ENCODE assay signal across 8 mouse cellular contexts in genomic region chr11:64396331-64396881, GRCm38 (mm10). TPM values are rescaled to one million over a fixed set of nuclear protein-coding genes. Genes with fewer than 3 reads are reported as not detected.
DNase-seq lines count a peak whose midpoint lies in the region; ATAC-seq lines count a peak whose summit lies in the region.

No protein-coding gene starts in this region.

- no peaks in the 10 kb centered on the region for H3K27me3 ChIP-seq in forebrain, embryonic 15.5 days
- H3K27me3 ChIP-seq in hindbrain, embryonic 14.5 days (ENCODE audit: control insufficient read depth, insufficient read depth, low read length) = no peaks in the 10 kb centered on the region

- H3K9me3 ChIP-seq in forebrain, embryonic 15.5 days = no peaks in the 10 kb centered on the region
- peaks cover 4% of the 10 kb centered on the region; the same call in 1 of the 2 replicates for H3K9me3 ChIP-seq in hindbrain, embryonic 14.5 days (ENCODE audit: control insufficient read depth, low read length)

- peak overlapping the region; percentile 44 for H3K27ac ChIP-seq in forebrain, embryonic 15.5 days (replicated peaks)
- peak overlapping the region; percentile 61; the same call in 1 of the 2 replicates for H3K27ac ChIP-seq in hindbrain, embryonic 14.5 days

- peak; percentile 14 for DNase-seq in adrenal gland, postnatal 14 days
- no peak for DNase-seq in adrenal gland, adult 2 months
- peak; percentile 43 for DNase-seq in hindbrain, embryonic 14.5 days (ENCODE audit: low spot score)
- DNase-seq in left cerebral cortex, postnatal 4 days = peak; percentile 70
- DNase-seq in retina, postnatal 1 day = peak; percentile 87
- no peak for DNase-seq in adrenal gland, postnatal 25 days

- peak overlapping the region; percentile 34 for H3K4me2 ChIP-seq in forebrain, embryonic 15.5 days (replicated peaks)
- H3K4me2 ChIP-seq in hindbrain, embryonic 14.5 days (replicated peaks) = peak overlapping the region; percentile 38

- 0 out of 2 replicates have a peak overlapping the region, but pooled peaks have one; percentile 3 for H3K9ac ChIP-seq in forebrain, embryonic 15.5 days (replicated peaks)
- H3K9ac ChIP-seq in hindbrain, embryonic 14.5 days = peak overlapping the region; percentile 26

- intact Hi-C loops in left cerebral cortex, postnatal 4 days (cut with DNase I) = no loop called here

- ATAC-seq in CD4-positive, CD25-positive, alpha-beta regulatory T cell, adult 4 months = peak; percentile 60
- peak; percentile 93 for ATAC-seq in forebrain, embryonic 15.5 days (replicated peaks)
- peak; percentile 84 for ATAC-seq in hindbrain, embryonic 14.5 days (ENCODE audit: low FRiP score)

- 6% methylated on average over 7 of the region's 7 CpGs for WGBS in forebrain, embryonic 15.5 days
- WGBS in hindbrain, embryonic 14.5 days = 2% methylated on average over 7 of the region's 7 CpGs

- peaks cover 22% of the 10 kb centered on the region for H3K4me1 ChIP-seq in forebrain, embryonic 15.5 days
- H3K4me1 ChIP-seq in hindbrain, embryonic 14.5 days (replicated peaks; ENCODE audit: control insufficient read depth, insufficient read depth, low read length) = peaks cover 13% of the 10 kb centered on the region

- peak overlapping the region; percentile 19 for H3K4me3 ChIP-seq in forebrain, embryonic 15.5 days
- no peak overlapping the region for H3K4me3 ChIP-seq in hindbrain, embryonic 14.5 days (replicated peaks; ENCODE audit: low read length)

- no peaks in the 10 kb centered on the region for H3K36me3 ChIP-seq in forebrain, embryonic 15.5 days
- no peaks in the 10 kb centered on the region for H3K36me3 ChIP-seq in hindbrain, embryonic 14.5 days (replicated peaks; ENCODE audit: control insufficient read depth, insufficient read depth)

RNA-seq across cellular contexts. Expression of gene Hs3st3a1, which starts 38.7 kb away (rescaled TPM):
- total RNA-seq in adrenal gland, postnatal 14 days (2021) = 0.56 and 0.79 TPM in 2 replicates
- total RNA-seq in adrenal gland, adult 2 months (2021) = under 1 TPM; 0.17 to 0.48 TPM
- polyA plus RNA-seq in adrenal gland, adult 2 months (2012; rRNA removed) = 0.20 and 0.26 TPM in 2 replicates
- not detected for polyA plus RNA-seq in CD4-positive, CD25-positive, alpha-beta regulatory T cell, adult 4 months (2017; shearing (Covaris generic))
- 0.11 and 0.31 TPM in 2 replicates for polyA plus RNA-seq in forebrain, embryonic 15.5 days (2015; fragmentation: Nextera tagmentation; extraction: Ambion mirVana)
- 1.7 and 1.8 TPM in 2 replicates for polyA plus RNA-seq in hindbrain, embryonic 14.5 days (2014; fragmentation: Nextera tagmentation; extraction: Ambion mirVana)
- under 1 TPM; 0.52 to 0.56 TPM for total RNA-seq in left cerebral cortex, postnatal 4 days (2021)
- 0.15 TPM in 1 of 2 replicates, not detected in the other for total RNA-seq in adrenal gland, postnatal 25 days (2021)

RNA-seq across cellular contexts. Expression of gene F930015N05Rik, which starts 40.0 kb away (rescaled TPM):
- not detected in 2 replicates for total RNA-seq in adrenal gland, postnatal 14 days (2021)
- not detected for total RNA-seq in adrenal gland, adult 2 months (2021)
- 0.10 TPM in 1 of 2 replicates, not detected in the other for polyA plus RNA-seq in adrenal gland, adult 2 months (2012; rRNA removed)
- polyA plus RNA-seq in CD4-positive, CD25-positive, alpha-beta regulatory T cell, adult 4 months (2017; shearing (Covaris generic)) = not detected
- 0.27 and 0.45 TPM in 2 replicates for polyA plus RNA-seq in forebrain, embryonic 15.5 days (2015; fragmentation: Nextera tagmentation; extraction: Ambion mirVana)
- 1.7 and 2.1 TPM in 2 replicates for polyA plus RNA-seq in hindbrain, embryonic 14.5 days (2014; fragmentation: Nextera tagmentation; extraction: Ambion mirVana)
- under 1 TPM; 0.50 to 0.79 TPM for total RNA-seq in left cerebral cortex, postnatal 4 days (2021)
- total RNA-seq in adrenal gland, postnatal 25 days (2021) = not detected in 2 replicates

Comparison
In these comparisons a context has a peak if more than half of its experiments do, and no peak if none do; other contexts are left out.
1. DNase-seq: peak in adrenal gland, postnatal 14 days (single experiment), hindbrain, embryonic 14.5 days (single experiment), left cerebral cortex, postnatal 4 days (single experiment) and retina, postnatal 1 day (single experiment); none in adrenal gland, adult 2 months (single experiment) and adrenal gland, postnatal 25 days (single experiment).
2. Peak in every context shown above with its lines, with median percentiles within 50 percentile points of each other: ATAC-seq.